Mouse (Mus musculus): ENCODE data around the gene Tbc1d9. TPM values are rescaled to one million over a fixed set of nuclear protein-coding genes. Genes with fewer than 3 reads are reported as not detected.

Tbc1d9 gene
- 1 to 10 TPM; 7.3 to 8.4 TPM for total RNA-seq (2023)

GRCm38 (mm10) chr8:83165235-83165930 is at the start of gene Tbc1d9:
Gene Tbc1d9 (plus strand): TSS chr8:83165352.

GRCm38 (mm10) chr8:83165931-83166867 is 1.0 kb downstream of the Tbc1d9 start, which contains the start of gene Gm10645:
Gene Gm10645 (minus strand): TSS chr8:83166170.

GRCm38 (mm10) chr8:83290176-83290575 is 125.0 kb downstream of the Tbc1d9 start, which contains the start of gene Ucp1:
Gene Ucp1 (plus strand): TSS chr8:83290352.

Other genes with a start within 250 kb of the Tbc1d9 start
- under 1 TPM in 1 of 2 experiments, not detected in 1; 0.89 TPM for gene Gm10645, start 818 bp downstream of the Tbc1d9 start, total RNA-seq (2023)
- gene Ucp1, start 125.0 kb downstream of the Tbc1d9 start, total RNA-seq (2023), result not detected
- gene Elmod2, start 167.1 kb downstream of the Tbc1d9 start, total RNA-seq (2023), result 10 to 100 TPM; 16.0 to 17.2 TPM
- not detected for gene Mgat4d, start 183.1 kb downstream of the Tbc1d9 start, total RNA-seq (2023)
- gene Clgn, start 224.5 kb downstream of the Tbc1d9 start, total RNA-seq (2023), result not detected